Mouse (Mus musculus) CD4-positive, CD25-positive, alpha-beta regulatory T cell, adult 4 months (primary cell): ENCODE results near the gene Itpr3. TPM values are rescaled to one million over a fixed set of nuclear protein-coding genes. Genes with fewer than 3 reads are reported as not detected.

Experiments used
- ATAC-seq: one replicate; pipeline ENCODE4 v1.8.0; 2017
- polyA plus RNA-seq, 2 experiments: library from polyadenylated mRNA; unstranded; fragments of 100-300 nt; shearing (Covaris generic); gene quantifications; one replicate each; pipeline ENCODE4 v1.2.1; 2017

Gene Itpr3
- polyA plus RNA-seq, 2 experiments from 2014 or later: 8.2 to 8.6 TPM

- ATAC-seq: no peak
Observed at GRCm38 (mm10) chr17:27121781-27122180, 64.7 kb downstream of the Itpr3 start.

DNA sequence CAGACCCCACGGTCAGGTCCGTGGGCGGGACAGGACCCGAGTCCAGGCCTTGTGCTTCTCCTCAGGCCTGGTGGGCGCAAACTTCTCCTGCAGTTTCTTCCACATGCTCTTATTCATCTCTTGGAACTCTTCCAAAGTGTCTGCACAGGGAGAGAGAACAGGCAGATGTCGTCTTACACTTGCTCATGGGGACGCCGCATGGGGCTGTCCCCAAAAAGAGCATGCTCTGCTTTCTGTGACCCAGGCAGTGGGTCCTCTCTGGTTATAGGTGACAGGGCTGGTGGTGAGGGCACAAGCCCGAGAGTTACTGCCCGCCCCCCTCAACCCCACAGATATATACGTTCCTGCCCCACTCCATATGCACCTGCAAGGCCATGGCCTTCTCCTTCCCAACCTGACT is 65.6 kb downstream of the Itpr3 start:
- no peak for ATAC-seq

DNA sequence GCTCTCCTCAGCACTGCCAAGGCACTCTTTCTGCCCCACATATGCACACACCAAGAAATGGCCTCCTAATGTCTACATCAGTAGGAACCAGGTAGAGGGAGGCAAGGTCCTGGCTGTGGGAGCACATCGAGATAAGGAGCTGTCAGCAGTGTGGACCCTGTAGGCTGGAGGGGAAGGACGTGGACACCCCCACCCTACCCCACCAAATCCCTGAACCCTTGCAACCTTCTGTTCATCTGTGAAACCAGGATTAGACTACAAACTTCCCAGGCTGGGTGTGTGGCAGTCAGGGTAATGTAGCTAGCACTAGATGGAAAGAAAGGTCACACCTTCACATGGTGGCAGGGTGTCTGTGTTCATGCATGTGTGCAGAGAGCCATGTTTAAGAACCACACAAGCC is 66.0 kb downstream of the Itpr3 start:
- ATAC-seq: no peak

- ATAC-seq: no peak
Observed at GRCm38 (mm10) chr17:27123813-27124375, 66.8 kb downstream of the Itpr3 start.

- ATAC-seq: peak; percentile 64
Observed at GRCm38 (mm10) chr17:27125185-27125584, 68.1 kb downstream of the Itpr3 start.

DNA sequence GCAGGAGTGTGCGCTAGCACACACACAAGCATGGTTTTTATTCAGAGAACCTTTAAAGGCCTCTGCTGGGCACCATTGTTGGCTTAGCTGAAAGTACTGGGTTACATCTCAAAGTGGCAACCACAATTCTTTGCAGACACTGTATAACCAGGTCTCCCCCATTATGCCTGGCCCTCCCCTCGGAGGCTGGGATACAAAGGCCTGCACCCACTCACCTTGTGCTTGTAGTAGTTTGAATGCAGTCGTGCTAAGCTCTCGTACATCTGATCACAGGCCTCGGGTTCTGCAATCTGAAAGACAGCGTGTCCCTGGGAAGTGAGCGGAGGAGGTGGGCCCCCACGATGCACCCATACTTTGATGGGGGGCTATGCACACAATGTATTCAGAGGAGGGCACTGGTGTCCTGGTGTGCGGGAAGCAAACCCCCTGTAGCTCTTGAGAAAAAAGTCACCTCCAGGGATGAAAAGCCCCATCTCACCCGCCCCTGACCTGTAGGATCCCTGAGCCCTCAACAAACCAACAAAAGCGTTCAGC is 68.6 kb downstream of the Itpr3 start:
- ATAC-seq: no peak

DNA sequence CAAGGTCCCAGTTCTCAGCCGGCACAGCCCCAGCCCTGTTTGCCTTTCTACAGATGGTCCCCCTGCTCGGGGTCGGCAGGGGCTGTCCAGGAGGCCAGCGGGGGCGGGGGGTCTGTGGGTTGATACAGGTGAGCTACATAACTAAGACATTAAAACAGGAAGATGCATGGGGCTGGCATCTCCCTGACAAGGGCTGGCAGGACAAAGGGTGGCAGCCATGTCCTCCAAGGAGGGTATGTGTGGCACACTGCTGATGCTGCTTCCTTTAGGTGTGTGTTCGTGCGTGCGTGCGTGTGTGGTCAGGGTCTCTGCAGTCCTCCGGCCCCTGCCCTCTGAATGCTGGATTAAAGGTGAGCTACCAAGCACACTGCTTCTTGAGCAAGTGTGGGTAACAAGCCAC is 69.9 kb downstream of the Itpr3 start:
- no peak for ATAC-seq

- ATAC-seq: no peak
Observed at GRCm38 (mm10) chr17:27128189-27128588, 71.1 kb downstream of the Itpr3 start.

DNA sequence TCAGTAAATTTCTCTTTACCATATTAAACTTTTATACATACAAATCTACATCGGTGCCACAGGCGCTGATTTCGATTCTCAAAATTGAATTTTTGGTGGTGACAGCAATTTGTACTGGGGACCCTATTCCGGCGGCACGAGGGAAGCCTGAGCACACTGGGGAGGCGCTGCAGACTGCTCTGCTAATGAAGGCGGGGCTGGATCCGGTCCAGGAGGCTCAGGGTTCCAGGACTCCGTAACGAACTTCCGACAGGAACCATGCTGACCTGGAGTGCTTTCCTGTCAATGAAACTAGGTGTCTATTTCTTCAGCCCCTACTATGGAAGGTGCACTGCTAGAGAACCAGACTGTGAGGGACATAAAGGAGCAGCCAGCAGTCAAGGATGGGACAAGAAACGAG is 72.2 kb downstream of the Itpr3 start:
- ATAC-seq: no peak

- no peak for ATAC-seq
Observed at GRCm38 (mm10) chr17:27129819-27130218, 72.7 kb downstream of the Itpr3 start.

DNA sequence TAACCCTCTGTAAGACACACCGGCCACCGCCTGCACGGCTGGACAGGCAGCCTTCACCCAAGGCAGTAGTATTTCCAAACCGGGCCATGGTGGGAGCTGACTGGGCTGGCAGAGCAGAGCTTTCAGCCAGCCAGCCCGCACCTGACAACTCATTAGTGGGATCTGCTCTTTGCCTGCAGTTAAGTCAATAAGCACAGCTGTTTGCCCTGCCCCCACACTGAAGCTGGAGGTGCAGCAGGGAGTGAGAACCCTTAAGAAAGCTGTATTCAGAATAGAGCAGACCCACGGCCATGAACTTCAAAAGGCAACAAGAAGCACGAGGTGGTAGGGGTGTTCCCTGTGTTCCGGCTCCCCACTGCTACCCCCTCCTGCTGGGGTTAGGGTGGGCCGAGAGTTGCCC is 73.1 kb downstream of the Itpr3 start:
- ATAC-seq: no peak

DNA sequence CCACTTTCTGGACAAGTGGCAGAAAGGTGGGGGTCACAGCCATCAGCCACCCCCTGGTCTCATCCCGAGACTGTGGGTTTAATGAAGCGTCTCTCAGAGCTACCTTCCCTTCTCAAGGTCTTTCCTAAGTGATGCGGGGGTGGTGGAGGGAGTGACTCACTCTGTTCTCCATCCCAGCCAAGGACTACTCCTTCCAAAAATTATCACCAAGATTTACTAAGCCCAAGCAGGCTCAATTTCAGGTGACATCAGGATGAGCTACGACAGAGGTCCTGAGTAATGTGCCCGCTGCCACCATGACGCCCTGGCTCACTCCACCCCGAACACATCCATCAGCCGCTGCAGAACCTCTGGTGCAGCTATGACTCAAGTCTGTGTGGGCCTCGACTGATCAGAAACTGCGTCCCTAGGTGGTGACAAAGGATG is 74.1 kb downstream of the Itpr3 start:
- ATAC-seq: no peak

DNA sequence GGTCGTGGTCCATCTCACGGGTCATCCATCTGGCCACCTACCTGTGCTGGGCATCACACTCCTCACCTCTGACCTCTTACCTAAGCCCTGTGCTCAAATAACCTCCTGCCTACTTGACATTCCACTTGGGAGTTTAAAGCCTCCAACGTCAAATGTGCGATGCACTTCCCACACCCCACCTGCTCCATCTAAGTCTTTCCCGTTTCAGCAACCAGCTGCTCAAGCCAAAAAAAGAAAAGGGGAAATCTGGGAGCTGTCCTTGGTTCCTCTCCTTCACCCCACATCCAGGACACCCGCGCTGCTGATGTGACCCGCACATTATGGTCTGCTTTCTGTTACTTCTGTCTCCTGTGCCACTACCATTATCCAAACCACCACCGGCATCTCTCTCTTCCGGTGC is 75.1 kb downstream of the Itpr3 start:
- no peak for ATAC-seq

DNA sequence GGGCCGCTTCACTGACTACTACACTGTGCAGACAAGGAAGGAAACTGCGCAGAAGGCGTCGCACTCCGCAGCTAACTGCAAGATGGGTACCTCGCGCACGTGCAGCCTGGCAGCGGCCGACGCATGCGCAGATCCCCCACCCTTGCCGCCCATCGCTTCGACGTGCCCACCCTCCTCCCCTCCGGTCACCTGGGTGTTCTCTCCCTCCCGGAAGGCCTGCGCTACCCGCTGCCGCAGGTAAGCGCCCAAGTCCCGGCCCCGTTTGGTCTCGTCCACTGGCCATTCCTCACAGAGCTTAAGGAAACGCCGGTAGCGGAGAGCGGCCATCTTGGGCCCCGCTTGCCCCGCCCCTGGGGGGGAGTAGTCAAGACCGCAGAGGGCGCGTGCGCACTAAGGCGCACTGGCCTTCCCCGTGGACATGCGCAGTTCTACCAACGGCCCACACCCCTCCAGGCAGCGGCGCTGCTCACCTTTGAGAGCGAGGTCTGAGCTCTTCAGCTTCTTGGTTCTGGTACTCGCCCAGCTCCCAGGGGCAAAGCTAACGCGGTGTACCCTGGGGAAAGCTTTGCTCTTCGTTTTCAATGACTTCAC is 76.5 kb downstream of the Itpr3 start, which contains the start of gene Uqcc2:
TSS of gene Uqcc2 (minus strand) at position 366 of the 591 bp plus-strand sequence.
- ATAC-seq: peak; percentile 89

DNA sequence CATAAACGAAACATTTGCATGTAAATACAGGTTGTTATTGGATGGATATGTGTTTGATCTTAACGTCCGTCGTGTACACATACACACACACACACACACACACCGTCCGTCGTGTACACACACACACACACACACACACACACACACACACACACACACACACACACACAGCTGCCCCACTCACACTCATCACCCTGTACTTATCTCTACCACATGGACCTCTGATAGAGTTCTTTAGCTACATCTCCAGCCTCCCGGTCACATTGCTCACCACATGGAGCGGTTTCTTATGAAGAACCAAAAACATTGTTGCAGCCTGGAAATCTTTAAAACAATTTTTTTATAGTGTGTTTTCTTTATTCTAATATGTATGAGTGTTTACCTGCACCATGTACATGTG is 77.1 kb downstream of the Itpr3 start:
- ATAC-seq: no peak

GRCm38 (mm10) chr17:27134715-27135114 is 77.6 kb downstream of the Itpr3 start:
- ATAC-seq: no peak

DNA sequence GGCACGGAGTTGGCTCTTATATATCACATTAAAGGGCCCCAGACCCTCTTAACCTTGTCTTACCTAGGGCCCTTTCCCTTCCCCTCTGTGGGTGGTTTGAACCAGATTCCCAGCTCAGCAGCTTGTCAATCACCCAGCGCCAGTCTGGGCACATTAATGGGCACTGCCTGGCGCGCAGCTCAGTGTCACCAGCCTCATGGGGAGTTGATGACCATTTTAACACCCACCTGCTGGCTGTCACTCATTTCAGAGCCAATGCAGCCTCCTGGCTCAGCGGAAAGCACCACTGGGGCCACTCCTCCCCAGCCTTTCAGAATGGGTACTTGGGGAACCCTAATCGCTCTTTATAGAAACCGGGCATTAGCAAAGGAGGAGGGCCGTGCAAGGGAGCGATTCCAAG is 81.3 kb downstream of the Itpr3 start:
- no peak for ATAC-seq

DNA sequence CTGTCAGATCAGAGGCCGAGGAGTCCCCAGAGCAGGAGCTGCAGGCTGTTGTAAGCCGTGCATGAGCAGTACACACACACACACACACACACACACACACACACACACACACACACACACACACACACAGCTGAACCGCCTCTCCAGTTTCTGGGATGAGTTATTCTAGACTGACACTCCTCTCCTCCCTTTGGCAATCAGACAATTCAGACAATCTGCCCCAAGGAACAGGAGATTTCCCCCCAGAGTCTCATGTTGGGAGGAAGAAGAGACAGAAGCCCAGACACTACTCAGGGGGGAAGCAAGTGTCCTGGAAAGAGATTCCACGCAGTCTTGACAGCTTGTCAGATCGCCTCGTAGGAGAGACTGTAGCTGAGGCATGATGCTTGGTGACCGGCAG is 82.2 kb downstream of the Itpr3 start:
- no peak for ATAC-seq

DNA sequence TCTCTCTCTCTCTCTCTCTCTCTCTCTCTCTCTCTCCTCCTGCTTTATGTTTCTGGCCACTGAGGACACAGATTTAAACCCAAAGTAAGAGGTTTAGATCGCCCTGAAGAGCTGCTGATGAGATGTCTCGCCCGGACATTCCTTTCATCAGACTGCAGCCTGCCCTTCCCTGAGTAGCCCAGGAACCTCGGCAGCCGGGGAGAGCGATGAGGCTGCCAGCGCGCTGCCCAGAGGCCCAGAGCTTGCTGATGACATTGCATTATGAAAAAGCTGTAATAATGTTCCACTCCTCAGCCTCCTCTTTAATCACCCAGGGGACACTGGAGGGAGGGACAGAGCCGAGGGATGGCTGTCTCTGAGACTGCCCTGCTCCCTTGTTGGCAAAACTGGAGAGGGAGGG is 83.2 kb downstream of the Itpr3 start:
- no peak for ATAC-seq

DNA sequence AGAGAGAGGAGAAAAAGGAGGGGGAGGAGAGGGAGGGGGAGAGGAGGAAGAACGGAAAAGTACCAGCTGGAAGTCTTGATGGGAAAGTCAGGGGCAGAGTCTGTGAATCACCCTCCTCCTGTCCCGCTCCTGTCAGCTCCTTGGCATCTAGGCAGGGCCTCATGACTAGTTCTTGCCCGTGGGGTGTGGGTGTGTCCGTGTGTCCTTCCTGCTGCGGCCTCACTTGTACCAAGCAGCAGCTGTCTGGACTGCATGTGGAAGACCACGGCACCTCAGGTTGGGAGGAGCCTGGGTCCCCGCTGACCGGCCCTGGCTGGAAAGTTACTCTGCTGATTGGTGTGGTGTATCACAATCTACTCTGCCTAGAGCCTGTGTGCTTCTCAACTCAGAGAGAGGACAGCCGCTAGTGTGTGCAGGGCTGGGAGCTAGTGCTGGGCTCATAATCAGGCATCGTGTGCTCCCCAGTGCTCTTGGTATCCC is 84.9 kb downstream of the Itpr3 start:
- no peak for ATAC-seq

- no peak for ATAC-seq
Observed at GRCm38 (mm10) chr17:27144152-27144551, 87.0 kb downstream of the Itpr3 start.

DNA sequence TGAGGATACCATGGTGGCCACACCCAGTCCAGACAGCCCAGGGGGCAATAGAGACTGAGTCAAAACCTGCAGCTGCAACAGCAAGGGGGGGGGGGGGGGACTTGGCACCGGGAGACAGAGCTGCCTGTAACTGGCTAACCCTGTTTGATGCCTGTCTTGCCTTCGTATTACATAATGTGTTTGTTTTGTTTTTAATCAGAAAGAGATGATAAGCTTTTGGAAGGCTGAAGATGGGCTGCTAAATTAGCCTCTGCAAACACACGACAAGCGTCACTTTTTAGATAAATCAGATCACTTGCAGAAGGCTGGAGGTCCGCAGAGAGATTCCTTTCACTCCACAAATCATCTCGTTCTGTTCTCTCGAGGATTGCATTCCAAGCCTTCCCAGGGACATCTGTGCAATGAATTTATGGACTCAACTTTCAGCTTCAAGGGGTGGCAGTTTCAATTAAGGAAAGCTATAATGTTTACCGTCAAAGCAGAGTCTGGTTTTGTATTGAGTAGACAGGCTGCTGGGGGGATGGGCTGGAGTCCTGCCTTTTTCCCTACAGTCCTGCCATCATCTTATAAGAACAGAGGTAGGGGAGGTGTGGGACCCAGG is 89.3 kb downstream of the Itpr3 start:
- no peak for ATAC-seq

- ATAC-seq: no peak
Observed at GRCm38 (mm10) chr17:27150871-27151270, 93.8 kb downstream of the Itpr3 start.

DNA sequence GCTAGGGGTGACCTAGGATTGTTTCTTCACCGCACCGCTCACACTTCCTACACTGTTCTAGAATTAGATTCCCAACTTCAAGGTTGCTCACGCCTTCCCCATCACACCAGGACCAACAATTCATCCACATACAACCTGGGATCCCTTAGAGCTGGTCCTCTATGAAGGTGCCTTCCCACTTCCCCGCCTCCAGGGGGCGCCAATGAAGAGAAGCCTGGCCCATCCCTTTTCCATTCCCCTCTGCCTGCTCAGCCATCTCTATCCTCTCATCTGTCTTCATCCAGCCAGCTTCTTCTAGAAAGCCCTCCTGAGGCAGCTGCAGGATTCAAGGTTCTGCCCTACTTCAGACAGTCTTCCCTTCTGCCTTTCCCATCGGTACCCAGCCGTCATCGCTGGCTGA is 94.3 kb downstream of the Itpr3 start:
- ATAC-seq: no peak
